Mouse (Mus musculus): ENCODE results near the gene Slc9b1. TPM values are rescaled to one million over a fixed set of nuclear protein-coding genes. Genes with fewer than 3 reads are reported as not detected.

The Slc9b1 gene
- total and polyA plus RNA-seq, 3 experiments = 0.14 TPM; not detected in 2

DNA sequence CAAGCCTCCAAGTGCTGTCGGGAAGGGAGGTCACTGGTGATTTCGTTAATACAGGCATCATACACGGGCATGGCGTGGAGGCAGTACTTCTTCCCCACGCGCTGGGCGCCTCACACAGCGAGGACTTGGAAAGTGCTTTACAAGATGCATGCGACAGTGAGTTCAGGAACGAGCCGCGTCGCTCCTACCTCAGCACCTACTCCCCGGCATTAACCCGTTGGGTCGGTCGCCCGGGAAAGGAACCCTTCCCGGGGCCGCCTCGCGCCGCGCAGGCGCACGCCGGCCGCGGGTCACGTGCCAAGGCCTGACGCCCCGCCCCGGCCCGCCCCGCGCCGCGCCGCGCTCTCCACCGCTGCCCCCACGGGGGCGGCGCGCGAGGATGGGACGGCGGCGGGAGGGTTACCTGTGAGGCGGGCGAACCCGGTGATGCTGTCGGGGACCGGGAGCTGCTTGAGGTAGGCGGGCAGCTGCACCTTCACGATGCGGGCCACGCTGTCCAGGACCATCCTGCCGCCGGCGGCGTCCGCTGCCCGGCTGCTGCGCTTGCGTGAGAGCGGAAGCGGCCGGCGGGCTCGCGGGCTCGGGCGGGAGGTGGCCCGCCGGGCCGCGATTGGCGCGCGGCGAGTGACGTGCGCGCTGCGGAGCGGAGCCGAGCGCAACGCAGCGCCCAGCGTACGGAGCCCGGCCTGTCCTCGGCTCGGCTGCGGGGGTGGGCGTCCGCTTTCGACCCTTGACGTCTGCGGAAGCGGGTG is 75.2 kb downstream of the Slc9b1 start (continued):
- no peak for TF ChIP-seq UBTF (IDR thresholded peaks at IDR 0.05; ENCODE audit: borderline replicate concordance, insufficient read depth, low read depth, low read length)
- no peak; the same call in 1 of the 2 replicates for TF ChIP-seq MXI1 (IDR thresholded peaks at IDR 0.05; ENCODE audit: low read depth, low read length)
- TF ChIP-seq GABPA (IDR thresholded peaks at IDR 0.05; ENCODE audit: low read depth, low read length) = no peak
- no peak for TF ChIP-seq CHD2 (IDR thresholded peaks at IDR 0.05; ENCODE audit: low read length)
- no peak for TF ChIP-seq JUND (IDR thresholded peaks at IDR 0.05; ENCODE audit: low read depth, low read length)
- no peak for TF ChIP-seq CHD1 (IDR thresholded peaks at IDR 0.05; ENCODE audit: low read depth, low read length)
- TF ChIP-seq E2F4 (IDR thresholded peaks at IDR 0.05; ENCODE audit: borderline replicate concordance, low read depth, low read length) = no peak
- peak; percentile 92 to 93 for TF ChIP-seq POLR2A (IDR thresholded peaks at IDR 0.05; ENCODE audit: control insufficient read depth in 1 of 2, insufficient read depth in 1 of 2, low read depth in 1 of 2, low read length in 2 of 2, poor library complexity in 1 of 2)

- Histone ChIP-seq H3K27me3 (ENCODE audit: control insufficient read depth in 1 of 2, insufficient read depth in 2 of 2, low read length in 2 of 2) (no peaks in the 10 kb centered on the region), H3K4me3 (ENCODE audit: control insufficient read depth in 1 of 2, insufficient read depth in 1 of 2, low read depth in 2 of 2, low read length in 2 of 2) (peak within 1 kb of the TSS; percentile 89 to 94), H3K79me2 (ENCODE audit: control insufficient read depth, insufficient read depth, low read length, poor library complexity) (peaks cover 43% of the 10 kb centered on the region), H3K4me1 (ENCODE audit: control insufficient read depth in 1 of 2, insufficient read depth in 2 of 2, low read length in 2 of 2) (peaks cover 6 to 15% of the 10 kb centered on the region in 2 experiments; a peak in 3 of 4 replicates), H3K9me3 (replicated peaks; ENCODE audit: insufficient read depth, low read length) (no peaks in the 10 kb centered on the region), H3K9ac (ENCODE audit: control insufficient read depth, low read depth, low read length, poor library complexity, severe bottlenecking) (peak within 1 kb of the TSS; percentile 93), H3K27ac (ENCODE audit: control insufficient read depth, low read depth, low read length) (peak within 1 kb of the TSS; percentile 95), H3K36me3 (ENCODE audit: control insufficient read depth in 1 of 2, insufficient read depth in 2 of 2, low read length in 2 of 2) (peaks cover 0 to 25% of the 10 kb centered on the region in 2 experiments; a peak in 3 of 4 replicates)
- DNase-seq (ENCODE audit: low read depth, low spot score) = no peak
- TF ChIP-seq ZNF384 (IDR thresholded peaks at IDR 0.05; ENCODE audit: low read depth, low read length) (no peak), TBP (IDR thresholded peaks at IDR 0.05; ENCODE audit: low read depth, low read length) (no peak), KAT2A (conservative IDR thresholded peaks at IDR 0.05; ENCODE audit: low read depth, low read length) (no peak), TAL1 (IDR thresholded peaks at IDR 0.05; ENCODE audit: low read length) (no peak), GABPA (IDR thresholded peaks at IDR 0.05; ENCODE audit: low read depth, low read length) (no peak), ELF1 (IDR thresholded peaks at IDR 0.05; ENCODE audit: low read depth, low read length) (peak; percentile 51; the same call in 1 of the 2 replicates), MAFK (IDR thresholded peaks at IDR 0.05; ENCODE audit: borderline replicate concordance, low read depth, low read length) (no peak), USF2 (IDR thresholded peaks at IDR 0.05; ENCODE audit: borderline replicate concordance in 1 of 2, insufficient read depth in 1 of 2, low read depth in 1 of 2, low read length in 2 of 2) (no peak), CTCF (IDR thresholded peaks at IDR 0.05 in 2 of 3, conservative IDR thresholded peaks at IDR 0.05 in 1 of 3; ENCODE audit: control insufficient read depth in 1 of 3, insufficient read depth in 1 of 3, low read depth in 2 of 3, low read length in 3 of 3, poor library complexity in 1 of 3, severe bottlenecking in 1 of 3) (no peak), CHD2 (IDR thresholded peaks at IDR 0.05; ENCODE audit: low read length) (no peak; the same call in 1 of the 2 replicates), POLR2A (IDR thresholded peaks at IDR 0.05; ENCODE audit: control insufficient read depth in 1 of 2, insufficient read depth in 1 of 2, low read depth in 1 of 2, low read length in 2 of 2, poor library complexity in 1 of 2) (no peak), ZMIZ1 (IDR thresholded peaks at IDR 0.05; ENCODE audit: low read depth, low read length) (0 out of 2 replicates have a peak, but pooled peaks have one; percentile 49), RCOR1 (IDR thresholded peaks at IDR 0.05; ENCODE audit: low read depth, low read length) (no peak), MXI1 (IDR thresholded peaks at IDR 0.05; ENCODE audit: low read depth, low read length) (no peak), ETS1 (IDR thresholded peaks at IDR 0.05; ENCODE audit: low read depth, low read length) (no peak), MEF2A (IDR thresholded peaks at IDR 0.05; ENCODE audit: extremely low read depth, insufficient replicate concordance, low read depth, low read length, poor library complexity, severe bottlenecking) (no peak), SMC3 (IDR thresholded peaks at IDR 0.05; ENCODE audit: low read depth, low read length) (no peak), E2F4 (IDR thresholded peaks at IDR 0.05; ENCODE audit: borderline replicate concordance, low read depth, low read length) (0 out of 2 replicates have a peak, but pooled peaks have one; percentile 23), EP300 (IDR thresholded peaks at IDR 0.05; ENCODE audit: low read depth in 1 of 2, low read length in 2 of 2) (no peak), TCF12 (IDR thresholded peaks at IDR 0.05; ENCODE audit: low read depth, low read length) (no peak; the same call in 1 of the 2 replicates), JUND (IDR thresholded peaks at IDR 0.05; ENCODE audit: low read depth, low read length) (no peak), BHLHE40 (IDR thresholded peaks at IDR 0.05; ENCODE audit: borderline replicate concordance, low read depth, low read length) (no peak), GATA1 (IDR thresholded peaks at IDR 0.05; ENCODE audit: low read depth, low read length) (0 out of 2 replicates have a peak, but pooled peaks have one; percentile 7), NRF1 (IDR thresholded peaks at IDR 0.05; ENCODE audit: insufficient read depth, low read depth, low read length, poor library complexity, severe bottlenecking) (no peak), UBTF (IDR thresholded peaks at IDR 0.05; ENCODE audit: borderline replicate concordance, insufficient read depth, low read depth, low read length) (no peak), ZKSCAN1 (IDR thresholded peaks at IDR 0.05; ENCODE audit: low read depth, low read length) (no peak), CHD1 (IDR thresholded peaks at IDR 0.05; ENCODE audit: low read depth, low read length) (no peak), ZC3H11A (IDR thresholded peaks at IDR 0.05; ENCODE audit: low read depth, low read length) (no peak), POLR2AphosphoS5 (IDR thresholded peaks at IDR 0.05; ENCODE audit: borderline replicate concordance, low read depth, low read length) (no peak)
These were observed 75.9 kb downstream of the Slc9b1 start, which contains the start of gene Cisd2 for GRCm38 (mm10) chr3:135423608-135424212. TSS of gene Cisd2 (minus strand) at chr3:135423925.
